Mouse (Mus musculus) retina, adult 2 months (tissue): ENCODE measurements around the gene Dtx3l.

Source experiments
- DNase-seq: peaks from one replicate; pipeline ENCODE4 v3.0.0-alpha.2; 2012; ENCODE audit warnings: low read depth, low spot score

Dtx3l gene

GRCm38 (mm10) chr16:35888910-35889309 is 50.0 kb downstream of the Dtx3l start:
- no peak for DNase-seq

GRCm38 (mm10) chr16:35888174-35888573 is 50.8 kb downstream of the Dtx3l start:
- no peak for DNase-seq
